Mouse (Mus musculus) left cerebral cortex, postnatal 10 days (tissue): ENCODE measurements around the gene Cacna1a. TPM values are rescaled to one million over a fixed set of nuclear protein-coding genes. Genes with fewer than 3 reads are reported as not detected.

ENCODE experiments used
- DNase-seq, 2 experiments: peaks; one replicate each; pipeline ENCODE4 v3.0.0; 2021 to 2022; ENCODE audit warnings: low spot score in 2 of 2, mixed read lengths in 1 of 2; ENCODE audit errors: extremely low spot score in 1 of 2
- intact Hi-C: fragments of 180-260 bp; cut with DNase I; formaldehyde crosslinking; loops from one replicate; pipeline ENCODE4 v1.15.1; 2025
- total RNA-seq, 2 experiments: library from RNA; stranded (reverse); gene quantifications; 2 replicates each; pipeline ENCODE4 v1.2.3; 2021

The Cacna1a gene
- total RNA-seq, 2 experiments from 2014 or later = 269 to 287 TPM

GRCm38 (mm10) chr8:84389173-84389572 lies 933 bp downstream of the Cacna1a start:
- intact Hi-C loops = no loop called here
- DNase-seq = no peak

DNA sequence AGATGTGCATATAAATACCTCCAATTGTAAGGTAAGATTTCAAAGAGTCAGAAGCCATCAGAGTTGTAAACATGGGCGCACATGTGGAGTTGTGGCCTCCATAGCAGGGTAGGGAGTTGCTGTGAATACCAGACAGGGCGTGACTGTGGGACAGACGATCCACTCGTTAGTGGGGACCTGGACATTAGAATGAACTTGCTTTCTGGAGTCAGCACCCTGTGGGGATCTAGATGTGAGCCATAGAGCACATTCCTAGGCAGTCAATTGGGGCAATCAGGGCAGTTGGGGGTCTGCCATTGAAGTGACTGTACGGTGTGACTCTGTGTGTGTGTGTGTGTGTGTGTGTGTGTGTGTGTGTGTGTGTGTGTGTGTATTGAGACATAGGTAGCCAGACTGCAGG lies 3.4 kb downstream of the Cacna1a start:
- DNase-seq = no peak
- intact Hi-C loops = no loop called here

DNA sequence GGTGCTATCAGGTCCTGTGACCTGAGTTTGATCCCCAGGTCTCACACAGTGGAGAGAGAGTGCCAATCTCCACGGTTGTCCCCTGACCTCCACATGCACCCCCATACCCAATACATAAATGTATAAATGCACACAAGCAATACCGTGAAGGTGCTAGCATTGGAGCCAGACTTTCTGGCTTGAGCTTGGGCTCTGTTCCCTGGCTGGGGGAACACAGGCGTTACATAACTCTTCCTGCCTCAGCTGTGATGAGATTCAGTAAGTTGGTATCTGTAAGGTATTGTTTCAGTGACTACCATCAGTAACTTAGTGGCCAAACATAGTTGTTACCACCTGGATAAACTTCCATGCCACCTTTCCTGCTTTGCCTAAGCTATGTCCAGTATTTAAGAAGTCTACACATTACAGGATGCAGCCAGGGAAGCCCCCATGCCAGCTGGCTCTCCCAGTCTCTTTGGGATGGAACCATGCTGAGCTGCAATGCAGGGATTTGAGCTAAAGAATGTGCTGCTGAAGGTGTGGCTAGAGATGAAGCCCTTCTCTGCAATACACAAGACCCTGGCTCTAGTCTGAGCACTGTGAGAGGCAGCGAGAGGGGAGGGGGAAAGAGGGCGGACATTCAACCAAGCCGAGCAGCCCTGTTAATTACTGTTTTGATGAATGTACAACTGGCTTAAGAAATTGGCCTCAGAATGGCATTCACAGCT lies 7.7 kb downstream of the Cacna1a start:
- no peak for DNase-seq
- intact Hi-C loops = no loop called here

DNA sequence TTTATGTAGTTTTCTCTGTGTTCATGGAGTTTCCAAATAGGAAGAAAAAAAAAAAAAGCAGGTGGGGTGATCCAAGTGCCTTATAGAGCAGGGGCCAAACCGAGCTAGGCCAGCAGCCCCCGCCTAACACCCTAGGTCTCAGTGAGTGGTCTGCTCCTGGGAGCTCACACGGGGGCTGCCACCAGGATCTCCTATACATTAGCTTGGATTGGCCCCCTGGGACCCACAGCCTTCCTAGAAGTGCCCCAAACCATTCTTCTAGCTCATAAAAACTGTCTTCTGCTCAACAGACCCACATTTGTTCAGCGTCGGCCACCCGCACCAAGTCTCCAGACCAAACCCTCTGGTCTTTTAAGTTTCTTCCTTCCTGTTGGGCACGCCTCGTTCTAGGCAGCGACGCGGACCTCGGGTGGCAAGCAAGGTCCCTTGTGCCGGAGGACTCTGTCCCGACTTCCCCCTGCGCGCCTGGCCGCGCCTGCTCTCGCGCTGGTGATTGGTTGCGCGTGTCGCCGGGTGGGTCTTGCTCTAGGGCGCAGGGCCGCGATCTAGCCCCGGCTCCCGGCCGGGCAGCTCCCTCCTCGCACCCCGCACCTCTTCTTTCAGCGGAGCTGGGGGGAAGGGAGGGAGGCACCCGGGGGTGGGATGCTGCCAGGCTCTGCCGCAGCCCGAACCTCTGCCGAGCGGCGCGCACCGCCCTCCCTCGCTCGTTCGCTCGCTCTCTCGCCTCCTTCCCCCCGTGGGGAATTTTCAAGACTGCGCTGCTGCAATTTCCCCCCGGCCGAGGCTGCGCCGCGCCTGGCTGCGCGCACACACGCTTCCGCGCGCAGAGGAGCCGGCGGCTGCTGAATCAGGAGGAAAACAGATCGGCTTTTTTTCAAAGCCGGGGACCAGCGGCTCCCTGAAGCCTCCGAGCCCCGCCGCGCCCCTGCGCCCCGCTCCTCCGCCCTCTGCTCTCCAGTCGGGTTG lies 25.9 kb downstream of the Cacna1a start:
- peak; percentile 55 to 78 for DNase-seq
- intact Hi-C loops = loop anchor here (5.0 kb wide), 1 partner anchor 37 kb away; no protein-coding TSS in a partner anchor

GRCm38 (mm10) chr8:84414918-84415317 lies 26.7 kb downstream of the Cacna1a start:
- no peak for DNase-seq
- intact Hi-C loops = loop anchor here (5.0 kb wide), 2 partner anchors 38 to 97 kb away; no protein-coding TSS in a partner anchor

DNA sequence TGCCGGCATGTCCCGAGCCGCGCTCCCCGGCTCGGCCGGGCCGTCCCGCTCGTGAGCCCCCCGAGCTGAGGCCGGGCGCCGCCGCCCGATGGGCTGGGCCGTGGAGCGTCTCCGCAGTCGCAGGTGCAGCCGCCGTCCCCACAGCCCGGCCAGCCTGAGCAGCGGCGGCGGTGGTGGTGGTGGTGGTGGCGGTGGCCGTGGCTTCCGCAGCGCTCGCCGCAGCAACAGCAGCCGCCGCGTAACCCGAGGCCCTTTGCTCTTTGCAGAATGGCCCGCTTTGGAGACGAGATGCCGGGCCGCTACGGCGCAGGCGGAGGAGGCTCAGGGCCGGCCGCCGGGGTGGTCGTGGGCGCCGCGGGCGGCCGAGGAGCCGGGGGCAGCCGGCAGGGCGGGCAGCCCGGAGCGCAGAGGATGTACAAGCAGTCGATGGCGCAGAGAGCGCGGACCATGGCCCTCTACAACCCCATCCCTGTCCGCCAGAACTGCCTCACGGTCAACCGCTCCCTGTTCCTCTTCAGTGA lies 27.2 kb downstream of the Cacna1a start:
- peak in 1 of 2 experiments; percentile 46 for DNase-seq
- intact Hi-C loops = loop anchor here (5.0 kb wide), 1 partner anchor 97 kb away; no protein-coding TSS in a partner anchor

- intact Hi-C loops = loop anchor here (5.0 kb wide), 1 partner anchor 96 kb away; no protein-coding TSS in a partner anchor
- DNase-seq = peak in 1 of 2 experiments; percentile 29
Observed at GRCm38 (mm10) chr8:84416041-84416440, 27.8 kb downstream of the Cacna1a start.

DNA sequence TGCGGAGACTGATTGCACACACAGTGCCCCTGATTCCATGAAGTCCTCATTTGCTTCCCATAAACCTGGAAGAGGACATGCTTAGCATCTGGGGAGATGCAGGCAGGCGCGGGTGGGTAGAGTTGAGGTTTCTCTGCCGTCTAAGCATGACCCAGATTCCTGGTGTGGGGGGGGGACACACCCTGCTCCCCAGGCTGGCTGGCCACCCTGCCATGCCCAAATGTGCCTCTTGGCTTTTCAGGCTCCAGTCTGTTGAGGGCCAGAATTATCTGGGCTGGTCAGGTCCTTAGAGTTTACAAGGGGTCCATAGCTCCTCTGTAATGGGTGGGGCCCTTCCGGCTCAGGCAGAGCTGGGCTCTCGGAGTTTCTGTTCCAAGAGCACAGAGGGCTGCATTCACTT lies 28.7 kb downstream of the Cacna1a start:
- peak in 1 of 2 experiments; percentile 44 for DNase-seq
- intact Hi-C loops = loop anchor here (5.0 kb wide), 1 partner anchor 95 kb away; no protein-coding TSS in a partner anchor

DNA sequence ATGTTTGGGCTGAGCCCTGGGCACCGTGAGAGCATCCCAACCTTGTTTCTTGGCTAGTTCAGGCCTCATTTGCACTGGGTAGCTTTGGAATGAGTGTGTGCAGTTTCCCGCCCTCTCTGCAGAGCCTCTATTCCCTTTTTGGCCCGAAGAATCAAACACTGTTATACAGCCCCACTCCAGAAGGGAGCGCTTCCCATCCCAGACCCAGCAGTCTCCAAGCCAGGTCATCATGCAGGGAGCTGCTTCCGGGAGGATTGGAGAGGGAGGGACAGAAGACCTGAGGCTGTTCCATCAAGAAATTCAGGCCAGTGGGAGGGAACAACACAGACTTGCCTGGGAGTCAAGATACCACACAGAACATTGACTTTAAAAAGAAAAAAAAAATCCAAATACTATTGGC lies 29.6 kb downstream of the Cacna1a start:
- no peak for DNase-seq
- intact Hi-C loops = loop anchor here (5.0 kb wide), 1 partner anchor 94 kb away; no protein-coding TSS in a partner anchor

DNA sequence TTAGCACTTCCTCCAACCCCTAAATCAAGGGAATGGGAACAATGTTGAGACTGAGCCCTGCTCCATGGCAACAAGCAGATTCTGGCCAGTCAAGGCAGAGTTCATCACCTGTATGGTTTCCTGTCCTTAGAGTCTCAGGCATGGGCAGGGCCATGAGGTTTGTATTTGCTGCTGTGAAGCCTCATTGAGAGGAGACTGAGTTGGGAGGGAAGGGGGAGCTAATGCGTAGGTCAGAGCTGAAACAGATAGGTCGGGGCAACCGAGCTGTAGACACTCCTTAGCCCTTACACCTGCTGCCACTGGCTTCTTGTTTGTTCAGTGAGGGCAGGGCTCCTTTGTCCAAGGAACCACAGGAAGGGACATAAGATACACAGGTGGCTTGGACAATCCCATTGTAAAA lies 36.2 kb downstream of the Cacna1a start:
- no peak for DNase-seq
- intact Hi-C loops = no loop called here

DNA sequence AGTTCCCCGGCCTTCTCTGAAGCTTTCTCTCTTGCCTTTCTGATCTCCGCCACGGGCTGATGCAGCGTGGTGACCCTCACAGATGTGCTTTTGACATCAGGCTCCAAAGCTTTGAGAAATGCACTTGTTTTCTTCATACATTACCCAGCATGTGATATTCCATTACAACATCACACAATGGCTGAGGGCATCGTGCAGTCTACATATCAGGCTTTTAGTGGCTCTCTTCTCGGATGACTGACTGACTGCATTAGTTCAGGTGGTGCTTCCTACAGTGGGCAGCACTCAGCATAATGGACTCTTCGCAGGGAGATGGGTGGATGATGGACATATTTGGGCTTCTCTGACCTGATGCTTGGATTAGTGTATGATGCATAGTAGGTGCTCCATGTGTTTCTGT lies 37.8 kb downstream of the Cacna1a start:
- intact Hi-C loops = no loop called here
- no peak for DNase-seq

GRCm38 (mm10) chr8:84426582-84426981 lies 38.3 kb downstream of the Cacna1a start:
- intact Hi-C loops = no loop called here

DNA sequence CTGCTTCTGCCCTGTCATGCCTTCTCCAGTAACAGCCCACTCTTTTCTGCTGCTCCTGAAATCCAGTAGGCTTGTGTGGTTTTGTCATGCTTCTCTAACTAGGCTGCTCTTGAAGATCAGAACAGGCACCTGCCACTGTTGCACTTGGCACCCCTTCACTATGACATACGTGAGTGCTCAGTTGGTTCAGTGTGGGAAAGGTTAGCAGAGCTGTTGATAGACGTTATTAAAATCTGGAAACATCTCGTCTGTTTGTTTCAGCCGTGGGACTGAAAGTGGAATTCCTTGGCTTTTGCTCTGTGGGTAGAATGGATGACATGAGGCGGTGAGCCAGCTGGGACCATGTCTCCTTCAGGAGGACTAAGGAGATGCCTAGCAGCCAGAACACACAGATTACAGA lies 39.8 kb downstream of the Cacna1a start:
- no peak for DNase-seq
- intact Hi-C loops = no loop called here

More at GRCm38 (mm10) chr8:84426582-84426981, 38.3 kb downstream of the Cacna1a start:
- no peak for DNase-seq

DNA sequence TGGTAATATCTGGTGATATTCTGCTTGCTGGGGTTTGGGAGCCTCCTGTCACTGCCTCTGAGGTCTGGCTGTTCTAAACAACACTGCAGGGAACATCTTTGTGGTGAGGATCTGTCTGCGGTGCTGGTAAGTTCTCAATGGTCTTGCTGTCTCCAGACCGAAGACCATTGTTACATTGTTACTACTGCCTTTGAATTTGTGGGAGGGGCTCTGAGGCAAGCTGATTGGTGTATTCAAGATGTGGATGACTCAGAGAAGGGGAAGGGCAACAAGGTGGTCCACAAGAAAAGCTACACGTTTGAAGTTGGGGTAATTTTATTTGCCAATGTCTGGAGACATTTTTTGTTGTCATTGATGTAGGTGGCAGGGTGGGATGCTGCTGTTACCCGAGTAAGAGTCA lies 40.8 kb downstream of the Cacna1a start:
- no peak for DNase-seq
- intact Hi-C loops = no loop called here

- DNase-seq = no peak
- intact Hi-C loops = no loop called here
Observed at GRCm38 (mm10) chr8:84429492-84429891, 41.3 kb downstream of the Cacna1a start.

- DNase-seq = no peak
- intact Hi-C loops = no loop called here
Observed at GRCm38 (mm10) chr8:84435370-84435769, 47.1 kb downstream of the Cacna1a start.

DNA sequence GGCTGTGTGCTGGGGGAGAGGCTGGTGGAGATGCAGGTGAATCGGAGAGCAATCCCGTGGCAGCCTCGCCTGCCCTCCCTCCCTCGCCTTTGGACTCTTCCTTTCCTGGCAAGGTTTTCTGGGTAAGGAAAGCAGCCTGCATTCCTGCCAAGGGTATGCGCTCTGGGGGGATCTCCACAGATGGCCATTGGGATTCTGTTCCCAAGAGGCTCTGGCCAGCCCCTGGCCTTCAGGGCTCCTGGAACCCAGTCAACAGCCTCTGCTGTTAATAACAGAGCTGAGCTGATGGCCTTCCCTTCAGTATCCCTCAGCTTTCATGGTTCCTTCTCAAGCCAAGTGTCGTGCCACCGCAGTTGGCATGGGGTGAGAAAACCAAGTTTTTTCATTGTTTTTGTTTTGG lies 51.6 kb downstream of the Cacna1a start:
- intact Hi-C loops = no loop called here
- no peak for DNase-seq

DNA sequence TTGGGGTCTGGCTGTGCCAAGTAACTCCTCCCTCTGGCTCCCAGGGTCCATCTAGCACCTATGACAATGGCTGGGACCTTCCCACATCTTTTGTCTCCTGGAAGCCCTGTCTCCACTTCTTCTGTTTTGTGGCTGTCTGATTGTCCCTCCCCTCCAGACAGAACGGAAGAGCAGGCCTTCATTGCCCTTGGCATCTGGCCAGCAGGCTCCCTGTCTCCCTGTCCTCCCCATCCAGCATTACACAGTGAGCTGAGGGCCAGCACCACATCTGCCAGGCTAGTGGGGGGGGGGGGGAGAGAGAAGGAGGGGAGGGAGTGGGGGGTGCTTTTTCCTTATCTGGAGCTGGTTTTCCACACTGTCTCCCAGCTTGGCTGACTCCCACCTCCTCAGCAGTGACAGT lies 53.8 kb downstream of the Cacna1a start:
- intact Hi-C loops = no loop called here
- DNase-seq = peak in 1 of 2 experiments; percentile 52

DNA sequence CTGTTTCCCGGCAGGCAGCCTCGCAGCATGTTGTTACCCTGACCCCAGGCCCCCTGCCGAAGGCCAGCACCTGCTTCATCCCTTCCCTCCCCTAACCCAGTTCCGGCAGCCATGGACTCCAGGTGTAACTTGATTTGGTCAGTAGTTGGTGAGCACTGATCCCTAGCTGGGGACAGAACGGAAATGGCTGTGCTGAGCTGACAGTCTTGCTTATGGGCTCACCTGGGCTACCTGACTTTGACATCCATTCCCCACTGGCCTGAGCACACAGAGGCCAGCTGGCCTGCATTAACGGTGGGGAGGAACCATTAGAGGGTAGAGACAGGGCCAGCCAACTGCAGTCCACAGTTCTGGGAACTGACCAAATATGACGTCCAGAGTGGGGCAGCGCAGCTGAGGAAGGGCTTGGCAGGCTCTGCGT lies 58.3 kb downstream of the Cacna1a start:
- intact Hi-C loops = no loop called here
- no peak for DNase-seq
